Mouse (Mus musculus): ENCODE measurements at regions not wholly inside any gene's neighbourhood (a gene's known extent, or its start where the extent isn't known, plus 50 kb on each side); places are given as distances from the start of the nearest gene placed in this dataset.
A peak's percentile ranks its signal among the peaks of the same experiment; 100 is the strongest.

DNA sequence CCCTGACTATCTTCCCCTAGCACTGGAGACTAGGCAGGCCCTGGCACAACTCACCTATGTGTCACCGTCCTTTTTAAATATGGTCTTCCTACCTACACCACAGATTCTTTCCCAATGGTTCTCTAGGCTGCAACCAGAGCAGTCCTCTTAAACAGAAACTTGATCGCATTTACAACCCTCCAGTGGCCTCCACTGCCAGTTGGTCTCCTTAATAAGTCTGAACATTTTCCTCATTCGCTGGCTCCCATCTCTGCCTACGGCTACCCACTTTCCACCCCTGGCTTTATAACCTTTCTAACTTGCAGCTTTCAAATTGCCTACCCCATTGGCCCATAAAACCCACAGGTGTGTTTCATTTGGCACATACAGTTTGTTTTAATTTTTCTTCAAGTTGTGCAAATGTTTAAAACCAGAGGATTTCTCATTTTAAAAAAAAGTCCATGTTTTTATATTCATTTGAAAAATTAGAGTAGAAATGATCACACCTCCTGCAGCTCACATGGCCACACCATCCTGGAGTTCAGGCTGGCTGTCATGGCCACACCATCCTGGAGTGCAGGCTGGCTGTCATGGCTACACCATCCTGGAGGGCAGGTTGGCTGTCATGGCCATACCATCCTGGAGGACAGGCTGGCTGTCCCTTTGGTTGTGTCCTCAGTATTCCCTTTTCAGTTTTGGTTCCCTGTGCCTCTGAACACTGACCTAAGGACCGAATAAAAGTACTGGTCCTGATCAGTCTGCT lies 74.4 kb upstream of the Ccnd2 start:
- TF ChIP-seq CTCF (IDR thresholded peaks at IDR 0.05; ENCODE audit: low read depth) = no peak
- TF ChIP-seq EP300 (IDR thresholded peaks at IDR 0.05; ENCODE audit: low read depth) = no peak
- H3K27ac ChIP-seq (ENCODE audit: low read depth) = no peak overlapping the region
- H3K36me3 ChIP-seq (replicated peaks; ENCODE audit: control insufficient read depth, insufficient read depth, low read length) = no peaks in the 10 kb centered on the region
- H3K4me2 ChIP-seq (ENCODE audit: low read depth, low read length) = no peak overlapping the region
- H3K9ac ChIP-seq (replicated peaks; ENCODE audit: low read depth, low read length) = no peak overlapping the region
- no peak for ATAC-seq (ENCODE audit: insufficient read depth, low read depth)
- no peak for DNase-seq (ENCODE audit: low spot score)
- H3K27me3 ChIP-seq (ENCODE audit: control insufficient read depth, insufficient read depth, low read length) = no peaks in the 10 kb centered on the region
- H3K9me3 ChIP-seq (replicated peaks; ENCODE audit: control insufficient read depth, low read length) = no peaks in the 10 kb centered on the region
- no peaks in the 10 kb centered on the region for H3K4me1 ChIP-seq (ENCODE audit: control insufficient read depth, insufficient read depth)
- 82% methylated on average over 5 of the region's 5 CpGs for WGBS
- H3K4me3 ChIP-seq (ENCODE audit: low read depth, low read length) = no peak overlapping the region

GRCm38 (mm10) chr6:127236510-127237109 lies 84.6 kb upstream of the Ccnd2 start:
- H3K4me3 ChIP-seq (ENCODE audit: low read depth, low read length) = no peak overlapping the region
- H3K4me1 ChIP-seq (ENCODE audit: control insufficient read depth, insufficient read depth) = no peaks in the 10 kb centered on the region
- no peak for DNase-seq (ENCODE audit: low spot score)
- no peak overlapping the region for H3K27ac ChIP-seq (ENCODE audit: low read depth)
- H3K27me3 ChIP-seq (ENCODE audit: control insufficient read depth, insufficient read depth, low read length) = no peaks in the 10 kb centered on the region
- no peaks in the 10 kb centered on the region for H3K9me3 ChIP-seq (replicated peaks; ENCODE audit: control insufficient read depth, low read length)
- H3K36me3 ChIP-seq (replicated peaks; ENCODE audit: control insufficient read depth, insufficient read depth, low read length) = no peaks in the 10 kb centered on the region
- WGBS = 82% methylated on average over 4 of the region's 4 CpGs
- TF ChIP-seq EP300 (IDR thresholded peaks at IDR 0.05; ENCODE audit: low read depth) = no peak
- TF ChIP-seq CTCF (IDR thresholded peaks at IDR 0.05; ENCODE audit: low read depth) = no peak
- ATAC-seq (ENCODE audit: insufficient read depth, low read depth) = no peak
- no peak overlapping the region for H3K4me2 ChIP-seq (ENCODE audit: low read depth, low read length)
- no peak overlapping the region for H3K9ac ChIP-seq (replicated peaks; ENCODE audit: low read depth, low read length)

- Histone ChIP-seq H3K4me1 (ENCODE audit: control insufficient read depth, insufficient read depth) (no peaks in the 10 kb centered on the region), H3K4me2 (ENCODE audit: low read depth, low read length) (no peak overlapping the region), H3K9ac (replicated peaks; ENCODE audit: low read depth, low read length) (no peak overlapping the region), H3K27ac (ENCODE audit: low read depth) (no peak overlapping the region), H3K9me3 (replicated peaks; ENCODE audit: control insufficient read depth, low read length) (no peaks in the 10 kb centered on the region), H3K4me3 (ENCODE audit: low read depth, low read length) (no peak overlapping the region), H3K27me3 (ENCODE audit: control insufficient read depth, insufficient read depth, low read length) (no peaks in the 10 kb centered on the region), H3K36me3 (replicated peaks; ENCODE audit: control insufficient read depth, insufficient read depth, low read length) (no peaks in the 10 kb centered on the region)
- TF ChIP-seq EP300 (IDR thresholded peaks at IDR 0.05; ENCODE audit: low read depth) = no peak
- no peak for TF ChIP-seq CTCF (IDR thresholded peaks at IDR 0.05; ENCODE audit: low read depth)
- no peak for DNase-seq (ENCODE audit: low spot score)
- ATAC-seq (ENCODE audit: insufficient read depth, low read depth) = no peak
- 79% methylated on average over 12 of the region's 12 CpGs for WGBS
Measured at GRCm38 (mm10) chr6:127237168-127237567, 85.2 kb upstream of the Ccnd2 start.

GRCm38 (mm10) chr6:127239529-127240471 lies 87.8 kb upstream of the Ccnd2 start:
- Histone ChIP-seq H3K9ac (replicated peaks; ENCODE audit: low read depth, low read length) (no peak overlapping the region), H3K4me2 (ENCODE audit: low read depth, low read length) (peak overlapping the region; percentile 4; the same call in 1 of the 2 replicates), H3K4me1 (ENCODE audit: control insufficient read depth, insufficient read depth) (no peaks in the 10 kb centered on the region), H3K27ac (ENCODE audit: low read depth) (no peak overlapping the region), H3K4me3 (ENCODE audit: low read depth, low read length) (no peak overlapping the region), H3K36me3 (replicated peaks; ENCODE audit: control insufficient read depth, insufficient read depth, low read length) (no peaks in the 10 kb centered on the region), H3K27me3 (ENCODE audit: control insufficient read depth, insufficient read depth, low read length) (no peaks in the 10 kb centered on the region), H3K9me3 (replicated peaks; ENCODE audit: control insufficient read depth, low read length) (0 out of 2 replicates have a peak, but pooled peaks cover 3% of the 10 kb centered on the region)
- WGBS = 67% methylated on average over 12 of the region's 12 CpGs
- TF ChIP-seq CTCF (IDR thresholded peaks at IDR 0.05; ENCODE audit: low read depth) = no peak
- TF ChIP-seq EP300 (IDR thresholded peaks at IDR 0.05; ENCODE audit: low read depth) = no peak
- ATAC-seq (ENCODE audit: insufficient read depth, low read depth) = no peak
- no peak for DNase-seq (ENCODE audit: low spot score)

Measured in heart, postnatal 0 days (tissue).